Mouse (Mus musculus): Measurements from ENCODE around the gene Steap3. TPM values are rescaled to one million over a fixed set of nuclear protein-coding genes. Genes with fewer than 3 reads are reported as not detected.
A peak's percentile ranks its signal among the peaks of the same experiment; 100 is the strongest.

Steap3 gene
- polyA plus RNA-seq, 1 experiment from 2014 or later: 4.4 TPM

DNA sequence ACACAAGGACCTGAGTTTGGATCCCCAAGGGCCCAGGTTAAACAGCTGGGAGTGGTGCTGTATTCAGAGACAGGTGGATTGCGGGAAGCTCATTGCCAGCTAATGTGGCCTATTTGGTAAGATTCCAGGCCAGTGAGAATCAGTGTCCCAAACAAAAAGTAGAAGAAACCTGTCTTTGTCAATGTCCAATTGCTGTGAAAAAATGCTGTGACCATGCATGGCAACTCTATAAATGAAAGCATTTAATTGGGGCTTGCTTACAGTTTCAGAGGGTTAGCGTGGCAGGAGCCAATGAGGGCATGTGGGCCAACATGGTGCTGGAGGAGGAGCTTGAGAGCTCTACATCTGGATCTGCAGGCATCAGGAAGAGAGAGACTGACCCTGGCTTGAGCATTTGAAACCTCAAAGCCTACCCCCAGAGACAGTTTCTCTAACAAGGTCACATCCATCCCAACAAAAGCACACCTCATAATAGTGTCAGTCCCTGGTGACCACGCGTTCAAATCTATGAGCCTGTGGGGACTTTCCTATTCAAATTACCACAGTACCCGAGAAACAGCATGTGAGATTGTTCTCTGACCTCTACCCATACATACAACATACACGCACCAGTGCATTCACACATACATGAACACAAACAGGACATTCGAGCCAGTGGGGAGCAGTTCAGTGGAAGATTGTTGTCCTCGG, 126.8 kb downstream of the Steap3 start:
- TF ChIP-seq EP300 (IDR thresholded peaks at IDR 0.05) (no peak), CTCF (IDR thresholded peaks at IDR 0.05) (no peak)
- no peak overlapping the region for H3K9ac ChIP-seq (replicated peaks; ENCODE audit: low read depth)
- no peaks in the 10 kb centered on the region for H3K27me3 ChIP-seq (replicated peaks; ENCODE audit: insufficient read depth, low read length)
- H3K4me1 ChIP-seq (ENCODE audit: insufficient read depth, low read depth, low read length): no peaks in the 10 kb centered on the region
- H3K27ac ChIP-seq (ENCODE audit: low read length): no peak overlapping the region
- H3K9me3 ChIP-seq (ENCODE audit: low read length): no peaks in the 10 kb centered on the region
- ATAC-seq: no peak
- H3K36me3 ChIP-seq (ENCODE audit: insufficient read depth, low read length): no peaks in the 10 kb centered on the region
- DNase-seq (ENCODE audit: low spot score): no peak
- no peak overlapping the region for H3K4me3 ChIP-seq (ENCODE audit: low read depth, low read length)
- WGBS: 88% methylated on average over 8 of the region's 8 CpGs
- H3K4me2 ChIP-seq (replicated peaks; ENCODE audit: low read depth, low read length): no peak overlapping the region

DNA sequence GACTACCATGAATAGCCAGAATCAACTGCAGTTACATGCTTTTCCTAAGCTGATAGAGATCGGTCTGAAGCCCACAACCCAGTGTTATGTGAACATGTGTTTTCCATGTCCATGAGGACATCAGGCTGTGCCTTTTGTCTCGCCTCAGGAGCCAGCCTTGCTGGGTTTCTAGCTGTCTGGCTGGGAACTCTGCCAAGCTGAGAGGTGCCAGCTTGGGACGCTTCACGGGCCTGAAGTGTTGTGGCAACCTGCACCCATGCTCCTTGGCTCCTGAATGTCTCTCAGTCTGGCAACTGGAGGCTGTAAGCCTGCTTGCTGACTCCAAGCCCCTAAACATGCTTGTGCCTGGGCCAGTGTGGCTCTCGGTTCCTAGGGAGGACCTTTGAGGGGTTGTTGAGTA, 130.0 kb downstream of the Steap3 start:
- WGBS: 48% methylated on average over 5 of the region's 5 CpGs
- Histone ChIP-seq H3K9ac (replicated peaks; ENCODE audit: low read depth) (no peak overlapping the region), H3K4me1 (ENCODE audit: insufficient read depth, low read depth, low read length) (no peaks in the 10 kb centered on the region), H3K36me3 (ENCODE audit: insufficient read depth, low read length) (no peaks in the 10 kb centered on the region), H3K4me2 (replicated peaks; ENCODE audit: low read depth, low read length) (no peak overlapping the region), H3K4me3 (ENCODE audit: low read depth, low read length) (no peak overlapping the region), H3K27me3 (replicated peaks; ENCODE audit: insufficient read depth, low read length) (no peaks in the 10 kb centered on the region), H3K27ac (ENCODE audit: low read length) (no peak overlapping the region), H3K9me3 (ENCODE audit: low read length) (no peaks in the 10 kb centered on the region)
- TF ChIP-seq EP300 (IDR thresholded peaks at IDR 0.05): no peak
- no peak for TF ChIP-seq CTCF (IDR thresholded peaks at IDR 0.05)
- peak; percentile 44; the same call in 1 of the 2 replicates for ATAC-seq
- no peak for DNase-seq (ENCODE audit: low spot score)

Other genes with a start within 250 kb of the Steap3 start
- 121 and 127 TPM in 2 replicates for gene Tmem37, start 198.6 kb downstream of the Steap3 start, polyA plus RNA-seq (2015; fragmentation: Nextera tagmentation; extraction: Ambion mirVana)
- 646 and 687 TPM in 2 replicates for gene Dbi, start 151.6 kb downstream of the Steap3 start, polyA plus RNA-seq (2015; fragmentation: Nextera tagmentation; extraction: Ambion mirVana)
- 10.7 and 12.5 TPM in 2 replicates for gene 3110009E18Rik, start 151.5 kb downstream of the Steap3 start, polyA plus RNA-seq (2015; fragmentation: Nextera tagmentation; extraction: Ambion mirVana)
- not detected in 2 replicates for gene C1ql2, start 67.9 kb upstream of the Steap3 start, polyA plus RNA-seq (2015; fragmentation: Nextera tagmentation; extraction: Ambion mirVana)
- 7.9 and 8.9 TPM in 2 replicates for gene Marco, start 232.3 kb upstream of the Steap3 start, polyA plus RNA-seq (2015; fragmentation: Nextera tagmentation; extraction: Ambion mirVana)